Mouse (Mus musculus) heart, embryonic 15.5 days (tissue): ENCODE data around the gene Adad1. TPM values are rescaled to one million over a fixed set of nuclear protein-coding genes. Genes with fewer than 3 reads are reported as not detected.

Experiments used
- ATAC-seq: fragments of 200-750 bp; cut with Nextera tagmentation; replicated peaks from 2 replicates; pipeline ENCODE4 v1.8.0; 2017; ENCODE audit warnings: low read depth, moderate TSS enrichment; ENCODE audit not compliant: insufficient number of reproducible peaks, insufficient read depth, low FRiP score
- H3K27ac ChIP-seq: fragments of 300-500 bp; sonication (generic); 2 replicates; pipeline ENCODE4 v1.5.1; 2015; ENCODE audit warnings: mild to moderate bottlenecking, inconsistent platforms
- H3K27me3 ChIP-seq: fragments of 300-500 bp; sonication (generic); 2 replicates; pipeline ENCODE4 v1.6.1; 2015; ENCODE audit warnings: inconsistent platforms
- H3K36me3 ChIP-seq: fragments of 300-500 bp; sonication (generic); 2 replicates; pipeline ENCODE4 v1.6.1; 2015; ENCODE audit warnings: mild to moderate bottlenecking, inconsistent platforms
- H3K4me1 ChIP-seq: fragments of 300-500 bp; sonication (generic); replicated peaks from 2 replicates; pipeline ENCODE4 v1.6.1; 2015; ENCODE audit warnings: inconsistent platforms
- H3K4me2 ChIP-seq: fragments of 300-500 bp; sonication (generic); 2 replicates; pipeline ENCODE4 v1.6.1; 2015; ENCODE audit warnings: inconsistent platforms, mild to moderate bottlenecking, moderate library complexity
- H3K4me3 ChIP-seq: fragments of 300-500 bp; sonication (generic); 2 replicates; pipeline ENCODE4 v1.5.1; 2015; ENCODE audit warnings: mild to moderate bottlenecking, inconsistent platforms
- H3K9ac ChIP-seq: fragments of 300-500 bp; sonication (generic); 2 replicates; pipeline ENCODE4 v1.6.1; 2015; ENCODE audit warnings: mild to moderate bottlenecking, inconsistent platforms
- H3K9me3 ChIP-seq: fragments of 300-500 bp; sonication (generic); replicated peaks from 2 replicates; pipeline ENCODE4 v1.6.1; 2016; ENCODE audit warnings: inconsistent platforms
- WGBS: fragments of 180-500 bp; shearing (Covaris S2); methylation state at CpG from one replicate; pipeline ENCODE4 v1.1.7; 2015; ENCODE audit warnings: mixed read lengths; 5-methylcytosine and 5-hydroxymethylcytosine counted together
- polyA plus RNA-seq: library from polyadenylated mRNA; unstranded; fragments of >200 nt; fragmentation: Nextera tagmentation; extraction: Ambion mirVana; gene quantifications from 2 replicates; pipeline ENCODE4 v1.2.1, GENCODE M21; 2015

The Adad1 gene
- polyA plus RNA-seq, 1 experiment from 2014 or later = 0.23 TPM

DNA sequence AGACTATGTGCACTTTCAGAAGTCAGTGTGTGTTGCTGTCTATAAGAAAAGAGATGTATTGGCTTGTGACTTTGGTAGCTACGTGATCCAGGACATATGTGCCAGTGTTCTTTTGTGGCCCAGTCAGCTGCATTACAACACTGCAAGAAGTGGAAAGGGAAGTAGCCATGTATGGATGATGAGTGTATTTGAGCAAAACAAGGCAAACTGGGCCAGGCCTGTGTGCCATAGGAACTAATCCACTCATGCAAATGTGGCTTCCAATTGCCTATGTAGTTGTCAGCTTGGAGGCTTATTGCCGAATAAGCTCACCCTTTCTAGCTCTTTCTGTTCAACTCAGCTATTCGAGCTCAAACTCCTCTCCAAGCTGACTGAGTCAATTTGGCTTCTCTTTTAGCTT lies 75.9 kb downstream of the Adad1 start:
- Histone ChIP-seq H3K27ac (no peak overlapping the region), H3K4me2 (no peak overlapping the region), H3K4me3 (no peak overlapping the region), H3K9ac (no peak overlapping the region), H3K27me3 (no peaks in the 10 kb centered on the region), H3K36me3 (no peaks in the 10 kb centered on the region), H3K9me3 (no peaks in the 10 kb centered on the region), H3K4me1 (no peaks in the 10 kb centered on the region)
- WGBS = 78% methylated on average over 3 of the region's 3 CpGs
- ATAC-seq = no peak

GRCm38 (mm10) chr3:37140168-37140906 lies 77.0 kb downstream of the Adad1 start:
- Histone ChIP-seq H3K9ac (no peak overlapping the region), H3K4me2 (no peak overlapping the region), H3K36me3 (no peaks in the 10 kb centered on the region), H3K27me3 (no peaks in the 10 kb centered on the region), H3K4me3 (no peak overlapping the region), H3K9me3 (no peaks in the 10 kb centered on the region), H3K4me1 (no peaks in the 10 kb centered on the region), H3K27ac (no peak overlapping the region)
- WGBS = 86% methylated on average over 6 of the region's 6 CpGs
- ATAC-seq = no peak

GRCm38 (mm10) chr3:37141827-37142226 lies 78.5 kb downstream of the Adad1 start:
- Histone ChIP-seq H3K4me1 (peaks cover 9% of the 10 kb centered on the region), H3K9me3 (no peaks in the 10 kb centered on the region), H3K27me3 (no peaks in the 10 kb centered on the region), H3K36me3 (no peaks in the 10 kb centered on the region), H3K9ac (no peak overlapping the region), H3K4me2 (no peak overlapping the region), H3K27ac (no peak overlapping the region), H3K4me3 (no peak overlapping the region)
- ATAC-seq = no peak
- WGBS = 79% methylated on average over 2 of the region's 2 CpGs

- Histone ChIP-seq H3K27ac (no peak overlapping the region), H3K4me2 (no peak overlapping the region), H3K9ac (no peak overlapping the region), H3K27me3 (no peaks in the 10 kb centered on the region), H3K4me1 (peaks cover 14% of the 10 kb centered on the region), H3K9me3 (no peaks in the 10 kb centered on the region), H3K4me3 (no peak overlapping the region), H3K36me3 (no peaks in the 10 kb centered on the region)
- ATAC-seq = no peak
- 49% methylated on average over 1 of the region's 1 CpGs for WGBS
Measured at GRCm38 (mm10) chr3:37144979-37145378, 81.7 kb downstream of the Adad1 start.

DNA sequence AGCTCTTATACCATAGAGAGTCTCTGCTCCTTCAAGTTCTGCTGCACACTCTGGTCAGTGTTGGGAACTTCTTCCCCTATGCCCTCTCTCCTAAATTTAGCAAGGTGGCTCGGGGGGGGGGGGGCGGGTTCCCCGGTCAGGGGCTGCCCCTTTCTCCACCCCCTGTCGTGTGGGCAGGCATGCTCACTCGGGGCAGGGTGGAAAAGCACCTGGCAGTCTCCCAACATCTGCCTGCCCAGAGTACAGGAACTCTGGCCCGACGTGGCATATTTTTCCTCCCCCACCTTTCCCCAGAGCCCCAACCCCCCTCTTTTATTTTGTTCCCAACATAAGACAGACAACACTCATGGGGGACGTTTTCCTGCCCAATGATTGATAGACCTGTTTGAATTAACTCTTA lies 83.1 kb downstream of the Adad1 start:
- peak overlapping the region; percentile 72 for H3K27ac ChIP-seq
- peak overlapping the region; percentile 48 for H3K4me2 ChIP-seq
- H3K4me3 ChIP-seq = peak overlapping the region; percentile 17
- H3K4me1 ChIP-seq = peaks cover 14% of the 10 kb centered on the region
- WGBS = 3% methylated on average over 7 of the region's 8 CpGs
- H3K9me3 ChIP-seq = no peaks in the 10 kb centered on the region
- H3K36me3 ChIP-seq = no peaks in the 10 kb centered on the region
- no peak overlapping the region for H3K9ac ChIP-seq
- no peaks in the 10 kb centered on the region for H3K27me3 ChIP-seq
- ATAC-seq = peak; percentile 92

- no peaks in the 10 kb centered on the region for H3K36me3 ChIP-seq
- H3K4me2 ChIP-seq = peak overlapping the region; percentile 48
- no peak overlapping the region for H3K9ac ChIP-seq
- H3K4me3 ChIP-seq = peak overlapping the region; percentile 17
- H3K4me1 ChIP-seq = peaks cover 14% of the 10 kb centered on the region
- peak; percentile 36; the same call in 1 of the 2 replicates for ATAC-seq
- WGBS = 39% methylated on average over 7 of the region's 7 CpGs
- H3K27ac ChIP-seq = peak overlapping the region; percentile 72
- H3K27me3 ChIP-seq = no peaks in the 10 kb centered on the region
- no peaks in the 10 kb centered on the region for H3K9me3 ChIP-seq
Measured at GRCm38 (mm10) chr3:37146810-37147209, 83.5 kb downstream of the Adad1 start.

- WGBS = 72% methylated on average over 10 of the region's 10 CpGs
- H3K27ac ChIP-seq = no peak overlapping the region
Measured at GRCm38 (mm10) chr3:37152274-37152673, 88.9 kb downstream of the Adad1 start.

GRCm38 (mm10) chr3:37153004-37153403 lies 89.7 kb downstream of the Adad1 start:
- peaks cover 9% of the 10 kb centered on the region; the same call in 1 of the 2 replicates for H3K4me1 ChIP-seq
- no peak overlapping the region for H3K9ac ChIP-seq
- ATAC-seq = no peak
- WGBS = 85% methylated on average over 7 of the region's 7 CpGs
- no peak overlapping the region for H3K4me2 ChIP-seq
- H3K36me3 ChIP-seq = no peaks in the 10 kb centered on the region
- H3K9me3 ChIP-seq = no peaks in the 10 kb centered on the region
- H3K4me3 ChIP-seq = no peak overlapping the region
- no peaks in the 10 kb centered on the region for H3K27me3 ChIP-seq
- no peak overlapping the region for H3K27ac ChIP-seq

More at GRCm38 (mm10) chr3:37152274-37152673, 88.9 kb downstream of the Adad1 start:
- no peak overlapping the region for H3K4me3 ChIP-seq
- H3K4me1 ChIP-seq = peaks cover 9% of the 10 kb centered on the region; the same call in 1 of the 2 replicates
- H3K4me2 ChIP-seq = no peak overlapping the region
- no peaks in the 10 kb centered on the region for H3K9me3 ChIP-seq
- H3K36me3 ChIP-seq = no peaks in the 10 kb centered on the region
- no peaks in the 10 kb centered on the region for H3K27me3 ChIP-seq
- ATAC-seq = no peak
- no peak overlapping the region for H3K9ac ChIP-seq

GRCm38 (mm10) chr3:37154396-37154795 lies 91.1 kb downstream of the Adad1 start:
- Histone ChIP-seq H3K4me3 (no peak overlapping the region), H3K4me1 (peaks cover 9% of the 10 kb centered on the region; the same call in 1 of the 2 replicates), H3K27ac (no peak overlapping the region), H3K27me3 (no peaks in the 10 kb centered on the region), H3K9me3 (no peaks in the 10 kb centered on the region), H3K9ac (no peak overlapping the region), H3K36me3 (no peaks in the 10 kb centered on the region), H3K4me2 (no peak overlapping the region)
- ATAC-seq = 0 out of 2 replicates have a peak, but pooled peaks have one; percentile 47
- 22% methylated on average over 7 of the region's 7 CpGs for WGBS

GRCm38 (mm10) chr3:37157082-37157481 lies 93.8 kb downstream of the Adad1 start:
- no peak overlapping the region for H3K4me2 ChIP-seq
- no peaks in the 10 kb centered on the region for H3K27me3 ChIP-seq
- WGBS = 43% methylated on average over 8 of the region's 8 CpGs
- no peak for ATAC-seq
- no peak overlapping the region for H3K4me3 ChIP-seq
- no peak overlapping the region for H3K9ac ChIP-seq
- H3K27ac ChIP-seq = no peak overlapping the region
- H3K9me3 ChIP-seq = no peaks in the 10 kb centered on the region
- H3K4me1 ChIP-seq = peaks cover 9% of the 10 kb centered on the region; the same call in 1 of the 2 replicates
- no peaks in the 10 kb centered on the region for H3K36me3 ChIP-seq

GRCm38 (mm10) chr3:37158246-37158645 lies 94.9 kb downstream of the Adad1 start:
- ATAC-seq = no peak
- no peak overlapping the region for H3K4me2 ChIP-seq
- 73% methylated on average over 3 of the region's 3 CpGs for WGBS
- H3K4me1 ChIP-seq = peaks cover 9% of the 10 kb centered on the region; the same call in 1 of the 2 replicates
- no peak overlapping the region for H3K4me3 ChIP-seq
- H3K27me3 ChIP-seq = no peaks in the 10 kb centered on the region
- no peak overlapping the region for H3K9ac ChIP-seq
- H3K36me3 ChIP-seq = no peaks in the 10 kb centered on the region
- H3K27ac ChIP-seq = no peak overlapping the region
- H3K9me3 ChIP-seq = no peaks in the 10 kb centered on the region

DNA sequence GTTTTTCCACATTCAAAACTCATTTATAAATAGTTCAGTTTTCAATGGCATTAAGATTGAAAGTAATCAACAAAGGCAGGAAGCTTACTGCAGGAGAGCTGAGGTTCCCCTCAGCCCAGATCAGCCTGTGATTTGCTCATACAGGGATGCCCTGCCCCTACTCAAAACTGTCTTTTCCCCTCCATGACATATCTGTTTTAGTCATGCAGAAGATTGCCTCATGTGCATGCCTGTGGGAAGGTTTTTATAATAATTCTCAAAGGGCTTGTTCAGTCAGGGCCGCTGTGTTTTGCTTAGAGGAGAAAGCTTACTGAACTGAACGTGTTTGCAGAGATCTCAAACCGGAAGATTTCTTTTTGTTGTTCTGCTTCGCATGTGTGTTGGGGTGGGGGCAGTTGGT lies 97.8 kb downstream of the Adad1 start:
- no peaks in the 10 kb centered on the region for H3K36me3 ChIP-seq
- H3K27ac ChIP-seq = no peak overlapping the region
- H3K4me1 ChIP-seq = no peaks in the 10 kb centered on the region
- ATAC-seq = no peak
- H3K27me3 ChIP-seq = no peaks in the 10 kb centered on the region
- H3K9ac ChIP-seq = no peak overlapping the region
- H3K4me2 ChIP-seq = no peak overlapping the region
- H3K4me3 ChIP-seq = no peak overlapping the region
- no peaks in the 10 kb centered on the region for H3K9me3 ChIP-seq
- 81% methylated on average over 4 of the region's 4 CpGs for WGBS
